Mouse (Mus musculus) spleen, embryonic (tissue): ENCODE results near the gene Gm10134.

Experiments
- CTCF ChIA-PET: fragments of 350-600 bp; sonication (Branson Sonifier 250); formaldehyde crosslinking; loops from one replicate; lab custom pipeline; 2022; lab: Charles Lee

Gene Gm10134

DNA sequence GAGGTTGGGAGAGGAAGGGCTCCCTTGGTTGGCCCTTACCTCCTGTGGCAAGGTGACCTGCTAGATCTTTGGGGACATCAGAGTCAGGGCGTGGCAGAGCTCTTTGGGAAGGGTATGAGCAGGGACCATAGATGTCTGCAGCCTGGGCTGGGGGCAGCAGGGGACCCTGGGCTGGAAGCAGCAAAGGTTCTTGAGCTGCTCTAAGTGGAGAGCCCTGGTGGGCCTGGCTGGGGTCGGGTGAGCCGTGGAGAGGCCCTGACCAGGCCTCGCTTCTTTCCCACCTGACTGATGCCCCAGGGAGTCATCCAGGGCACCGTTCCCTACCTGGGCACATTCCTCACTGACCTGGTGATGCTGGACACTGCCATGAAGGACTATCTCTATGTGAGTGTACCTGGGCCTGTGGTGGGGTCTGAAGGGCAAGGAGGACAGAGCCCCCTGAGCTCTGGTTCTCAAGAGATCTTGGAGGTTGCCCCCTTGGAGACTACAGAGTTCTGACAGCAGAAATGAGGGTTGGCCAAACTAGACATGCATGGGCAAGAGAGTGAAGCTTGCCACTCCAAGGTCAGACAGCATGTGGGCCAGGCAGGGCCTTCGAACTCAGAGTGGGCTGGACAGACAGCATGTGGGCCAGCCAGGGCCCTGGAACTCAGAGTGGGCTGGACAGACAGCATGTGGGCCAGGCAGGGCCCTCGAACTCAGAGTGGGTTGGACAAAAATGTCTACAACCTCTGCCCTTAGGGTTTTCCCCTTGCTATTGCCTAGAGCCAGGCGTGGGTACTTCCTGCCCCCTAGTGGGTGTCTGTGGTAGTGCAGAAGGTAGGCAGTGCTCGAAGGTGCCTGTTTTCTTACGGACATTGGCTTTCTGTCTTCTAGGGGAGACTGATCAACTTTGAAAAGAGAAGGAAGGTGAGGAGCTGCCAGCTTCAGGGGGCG, 41.6 kb downstream of the Gm10134 start:
- CTCF ChIA-PET = interaction anchor here (0.6 to 4.2 kb wide), 7 partner anchors 14 to 482 kb away, joined by 3 to 35 read pairs (median 5); partner anchors contain the start of gene Ralgds

DNA sequence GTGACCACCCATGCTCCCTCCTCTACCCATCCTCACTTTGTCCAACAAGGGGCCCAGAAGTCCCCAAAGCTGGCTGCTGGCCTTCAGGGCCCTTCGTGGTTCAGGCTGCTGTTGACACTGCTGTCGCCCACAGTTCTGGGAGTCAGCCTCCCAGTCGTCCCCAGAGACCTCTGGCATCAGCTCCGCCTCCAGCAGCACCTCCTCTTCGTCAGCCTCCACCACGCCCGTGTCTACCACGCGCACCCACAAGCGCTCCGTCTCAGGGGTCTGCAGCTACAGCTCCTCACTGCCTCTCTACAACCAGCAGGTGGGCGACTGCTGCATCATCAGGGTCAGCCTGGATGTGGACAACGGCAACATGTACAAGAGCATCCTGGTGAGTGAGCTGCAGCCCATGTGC, 43.3 kb downstream of the Gm10134 start:
- CTCF ChIA-PET = interaction anchor here (0.6 to 4.2 kb wide), 4 partner anchors 24 to 171 kb away, joined by 3 to 35 read pairs (median 8); partner anchors contain the start of gene Ralgds

DNA sequence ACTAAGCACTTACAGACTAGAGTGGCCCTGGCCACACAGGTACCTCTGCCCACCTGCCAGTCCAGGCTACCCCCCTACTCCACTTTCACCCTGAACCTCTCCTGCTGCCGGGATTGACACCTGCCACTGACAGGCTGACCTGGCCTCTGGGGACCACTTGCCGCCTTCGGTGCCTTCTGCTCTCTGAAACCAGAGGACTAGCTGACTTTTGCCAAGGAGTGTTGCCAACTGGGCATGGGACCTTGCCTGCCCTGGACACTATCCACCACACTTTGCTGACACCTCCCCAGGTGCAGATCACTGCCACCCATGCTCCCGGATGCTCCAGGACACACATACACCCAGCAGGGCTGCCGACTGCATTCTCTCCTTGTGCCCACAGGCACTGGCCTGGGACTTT, 46.4 kb downstream of the Gm10134 start:
- CTCF ChIA-PET = no interaction called here
